8 mouse cellular contexts compared by ENCODE assay signal in genomic region chr2:101665058-101665702, GRCm38 (mm10). TPM values are rescaled to one million over a fixed set of nuclear protein-coding genes. Genes with fewer than 3 reads are reported as not detected.
DNase-seq lines count a peak whose midpoint lies in the region; ATAC-seq lines count a peak whose summit lies in the region.

No protein-coding gene starts in this region.

- H3K9ac ChIP-seq in hindbrain, embryonic 13.5 days = no peak overlapping the region

- peak overlapping the region; percentile 19; the same call in 1 of the 2 replicates for H3K27ac ChIP-seq in hindbrain, embryonic 13.5 days

- H3K36me3 ChIP-seq in hindbrain, embryonic 13.5 days = no peaks in the 10 kb centered on the region

- H3K4me2 ChIP-seq in hindbrain, embryonic 13.5 days = no peak overlapping the region

- no peak overlapping the region for H3K4me3 ChIP-seq in hindbrain, embryonic 13.5 days

- ATAC-seq in hindbrain, embryonic 13.5 days (ENCODE audit: low FRiP score) = peak; percentile 92

- peak; percentile 85 for DNase-seq in NIH3T3 (ENCODE audit: low read depth)
- DNase-seq in cerebellum, adult 9-11 months = peak; percentile 75
- DNase-seq in frontal cortex, postnatal 10 days (ENCODE audit: low spot score in 2 of 2) = peak; percentile 55 to 61
- DNase-seq in layer of hippocampus, postnatal 14 days (ENCODE audit: low spot score in 2 of 2) = peak; percentile 81 to 85
- peak; percentile 78 for DNase-seq in lung, postnatal 14 days
- DNase-seq in retina, postnatal 1 day = peak; percentile 94
- peak; percentile 84 for DNase-seq in thymus, postnatal 4 days

- peaks cover 7% of the 10 kb centered on the region; the same call in 1 of the 2 replicates for H3K4me1 ChIP-seq in hindbrain, embryonic 13.5 days (replicated peaks)

- WGBS in hindbrain, embryonic 13.5 days = 22% methylated on average over 9 of the region's 9 CpGs

- no peaks in the 10 kb centered on the region for H3K9me3 ChIP-seq in hindbrain, embryonic 13.5 days

- peaks cover 3% of the 10 kb centered on the region; the same call in 1 of the 2 replicates for H3K27me3 ChIP-seq in hindbrain, embryonic 13.5 days

RNA-seq across cellular contexts. Expression of gene Traf6, which starts 13.0 kb away (rescaled TPM):
- polyA plus RNA-seq in hindbrain, embryonic 13.5 days (2015; fragmentation: Nextera tagmentation; extraction: Ambion mirVana) = 6.6 and 6.8 TPM in 2 replicates
- total RNA-seq in layer of hippocampus, postnatal 14 days (2021) = 10 to 100 TPM; 12.5 to 12.8 TPM

RNA-seq across cellular contexts. Expression of gene B230118H07Rik, which starts 15.8 kb away (rescaled TPM):
- 59.8 and 62.5 TPM in 2 replicates for polyA plus RNA-seq in hindbrain, embryonic 13.5 days (2015; fragmentation: Nextera tagmentation; extraction: Ambion mirVana)
- 10 to 100 TPM; 28.5 to 32.6 TPM for total RNA-seq in layer of hippocampus, postnatal 14 days (2021)

RNA-seq across cellular contexts. Expression of gene Rag1, which starts 15.9 kb away (rescaled TPM):
- 0.09 TPM in 2 replicates for polyA plus RNA-seq in hindbrain, embryonic 13.5 days (2015; fragmentation: Nextera tagmentation; extraction: Ambion mirVana)
- under 1 TPM; 0.21 to 0.25 TPM for total RNA-seq in layer of hippocampus, postnatal 14 days (2021)

RNA-seq across cellular contexts. Expression of gene Rag2, which starts 40.7 kb away (rescaled TPM):
- polyA plus RNA-seq in hindbrain, embryonic 13.5 days (2015; fragmentation: Nextera tagmentation; extraction: Ambion mirVana) = 0.14 TPM in 1 of 2 replicates, not detected in the other
- total RNA-seq in layer of hippocampus, postnatal 14 days (2021) = not detected
